Comparison of ENCODE assay signal across 26 mouse cellular contexts in genomic region chr14:103296227-103296626, GRCm38 (mm10).
"Had no signal": no experiment of that assay in that cellular context is flagged by ENCODE, and none has a peak within 500 bp of the region (broad histone marks: within the 10 kb centered on the region; RNA-seq: fewer than 3 reads in every experiment).

No protein-coding gene starts in this region.

- H3K27ac ChIP-seq: heart, embryonic 10.5 days; hindbrain, embryonic 10.5 days; hindbrain, embryonic 12.5 days; hindbrain, embryonic 14.5 days; intestine, embryonic 15.5 days; kidney, embryonic 15.5 days; kidney, postnatal 0 days; left cerebral cortex, adult 2 months; limb, embryonic 10.5 days; limb, embryonic 12.5 days; liver, embryonic 13.5 days had no signal

- H3K27me3 ChIP-seq: heart, embryonic 12.5 days; hindbrain, embryonic 12.5 days; intestine, embryonic 15.5 days; kidney, embryonic 15.5 days; limb, embryonic 12.5 days; liver, embryonic 13.5 days had no signal

- H3K4me1 ChIP-seq: heart, embryonic 10.5 days; heart, embryonic 12.5 days; hindbrain, embryonic 10.5 days; hindbrain, embryonic 12.5 days; intestine, embryonic 15.5 days; kidney, embryonic 15.5 days; limb, embryonic 10.5 days; limb, embryonic 12.5 days; liver, embryonic 13.5 days had no signal

- H3K9ac ChIP-seq: heart, embryonic 12.5 days; hindbrain, embryonic 12.5 days; hindbrain, embryonic 14.5 days; intestine, embryonic 15.5 days; kidney, embryonic 15.5 days; limb, embryonic 12.5 days; liver, embryonic 13.5 days had no signal

- ATAC-seq: hindbrain, embryonic 16.5 days; inflammation-experienced regulatory T-cells, adult 6 months; intestine, embryonic 15.5 days; intestine, postnatal 0 days had no signal

- H3K4me2 ChIP-seq: heart, embryonic 12.5 days; hindbrain, embryonic 12.5 days; hindbrain, embryonic 14.5 days; intestine, embryonic 15.5 days; kidney, embryonic 15.5 days; limb, embryonic 12.5 days; liver, embryonic 11.5 days; liver, embryonic 13.5 days had no signal

- H3K9me3 ChIP-seq: heart, embryonic 10.5 days; hindbrain, embryonic 12.5 days; intestine, embryonic 15.5 days; kidney, embryonic 15.5 days; limb, embryonic 10.5 days; liver, embryonic 13.5 days had no signal

- H3K4me3 ChIP-seq: heart, embryonic 10.5 days; heart, embryonic 12.5 days; hindbrain, embryonic 10.5 days; hindbrain, embryonic 12.5 days; intestine, embryonic 15.5 days; kidney, embryonic 15.5 days; left cerebral cortex, adult 2 months; limb, embryonic 10.5 days; limb, embryonic 12.5 days; liver, embryonic 13.5 days had no signal

- DNase-seq: gastrocnemius, postnatal 14 days; gastrocnemius, postnatal 36 days; heart, adult 18-20 months; heart, postnatal 10 days; heart, postnatal 4 days; kidney, adult 2 months; kidney, adult 9 months; kidney, postnatal 14 days; kidney, postnatal 36 days; liver; liver, embryonic 13.5 days had no signal
